Mouse (Mus musculus) kidney, adult 2 months (tissue): ENCODE measurements around the gene Crlf1. TPM values are rescaled to one million over a fixed set of nuclear protein-coding genes. Genes with fewer than 3 reads are reported as not detected.

Source experiments
- DNase-seq: peaks from one replicate; pipeline ENCODE4 v3.0.0; 2021
- H3K27ac ChIP-seq: fragments of 200-500 bp; 2 replicates; pipeline ENCODE4 v1.5.1; 2012; ENCODE audit warnings: low read depth, low read length, control low read depth, inconsistent platforms; ENCODE audit not compliant: insufficient read depth
- H3K27me3 ChIP-seq: fragments of 200-500 bp; replicated peaks from 2 replicates; pipeline ENCODE4 v1.6.1; 2012; ENCODE audit warnings: mild to moderate bottlenecking, moderate library complexity, low read length, inconsistent platforms; ENCODE audit not compliant: control insufficient read depth, insufficient read depth
- H3K36me3 ChIP-seq: fragments of 200-500 bp; 2 replicates; pipeline ENCODE4 v1.6.1; 2012; ENCODE audit warnings: mild to moderate bottlenecking, moderate library complexity, low read length, inconsistent platforms; ENCODE audit not compliant: control insufficient read depth, insufficient read depth
- H3K4me1 ChIP-seq: fragments of 200-500 bp; 2 replicates; pipeline ENCODE4 v1.6.1; 2011; ENCODE audit warnings: low read length; ENCODE audit not compliant: control insufficient read depth, insufficient read depth
- H3K4me3 ChIP-seq: fragments of 200-500 bp; 2 replicates; pipeline ENCODE4 v1.5.1; 2011; ENCODE audit warnings: mild to moderate bottlenecking, low read depth, low read length, control low read depth; ENCODE audit not compliant: insufficient read depth
- CTCF ChIP-seq: fragments of 200-500 bp; conservative IDR thresholded peaks from 2 replicates; pipeline ENCODE4 v1.5.1; 2011; ENCODE audit warnings: low read depth, mild to moderate bottlenecking, control low read depth, low read length, moderate library complexity, mixed read lengths; ENCODE audit not compliant: insufficient read depth, insufficient read length
- POLR2A ChIP-seq: fragments of 200-500 bp; IDR thresholded peaks from one replicate; pipeline ENCODE4 v1.6.1; 2011; ENCODE audit warnings: low read depth, low read length, control low read depth
- WGBS: fragments of 180-500 bp; shearing (Covaris S2); methylation state at CpG from one replicate; pipeline ENCODE4 v1.1.7; 2018; 5-methylcytosine and 5-hydroxymethylcytosine counted together
- polyA plus RNA-seq: library from polyadenylated mRNA; depleted of rRNA; stranded (reverse); fragments of >200 nt; gene quantifications from 2 replicates; pipeline ENCODE4 v1.2.3, GENCODE M21; 2012

Gene Crlf1
- polyA plus RNA-seq, 1 experiment, result 2.6 TPM

GRCm38 (mm10) chr8:70504291-70504716 lies 11.3 kb downstream of the Crlf1 start:
- peak; percentile 76 for DNase-seq
- Histone ChIP-seq H3K36me3 (no peaks in the 10 kb centered on the region; the same call in 1 of the 2 replicates), H3K4me3 (no peak overlapping the region), H3K4me1 (peaks cover 17% of the 10 kb centered on the region), H3K27ac (peak overlapping the region; percentile 1; the same call in 1 of the 2 replicates), H3K27me3 (no peaks in the 10 kb centered on the region)
- TF ChIP-seq POLR2A (no peak), CTCF (no peak)
- WGBS, result 35% methylated on average over 16 of the region's 16 CpGs

- no peaks in the 10 kb centered on the region for H3K27me3 ChIP-seq
- H3K27ac ChIP-seq, result 0 out of 2 replicates have a peak overlapping the region, but pooled peaks have one; percentile 1
- WGBS, result 80% methylated on average over 3 of the region's 3 CpGs
- DNase-seq, result peak; percentile 79
- peaks cover 18% of the 10 kb centered on the region for H3K4me1 ChIP-seq
- TF ChIP-seq CTCF (peak; percentile 80), POLR2A (no peak)
- H3K36me3 ChIP-seq, result no peaks in the 10 kb centered on the region; the same call in 1 of the 2 replicates
- H3K4me3 ChIP-seq, result no peak overlapping the region
Measured at GRCm38 (mm10) chr8:70504851-70505250, 11.9 kb downstream of the Crlf1 start.

- H3K27me3 ChIP-seq, result no peaks in the 10 kb centered on the region
- TF ChIP-seq CTCF (no peak), POLR2A (no peak)
- no peaks in the 10 kb centered on the region; the same call in 1 of the 2 replicates for H3K36me3 ChIP-seq
- H3K4me3 ChIP-seq, result peak overlapping the region; percentile 92
- H3K4me1 ChIP-seq, result peaks cover 18% of the 10 kb centered on the region
- H3K27ac ChIP-seq, result peak overlapping the region; percentile 47; the same call in 1 of the 2 replicates
- 33% methylated on average over 32 of the region's 32 CpGs for WGBS
- no peak for DNase-seq
Measured at GRCm38 (mm10) chr8:70505698-70506327, 12.9 kb downstream of the Crlf1 start.

GRCm38 (mm10) chr8:70506328-70507026 lies 13.5 kb downstream of the Crlf1 start, which contains the start of gene Rex1bd:
Gene Rex1bd, minus strand, starts transcription at chr8:70506752.
- H3K27ac ChIP-seq, result peak within 1 kb of the TSS; percentile 47; the same call in 1 of the 2 replicates
- H3K4me1 ChIP-seq, result peaks cover 18% of the 10 kb centered on the region
- peak; percentile 97 for DNase-seq
- H3K4me3 ChIP-seq, result peak within 1 kb of the TSS; percentile 92
- H3K27me3 ChIP-seq, result no peaks in the 10 kb centered on the region
- TF ChIP-seq POLR2A (peak; percentile 9), CTCF (peak; percentile 72)
- WGBS, result 3% methylated on average over 40 of the region's 40 CpGs
- H3K36me3 ChIP-seq, result no peaks in the 10 kb centered on the region; the same call in 1 of the 2 replicates

DNA sequence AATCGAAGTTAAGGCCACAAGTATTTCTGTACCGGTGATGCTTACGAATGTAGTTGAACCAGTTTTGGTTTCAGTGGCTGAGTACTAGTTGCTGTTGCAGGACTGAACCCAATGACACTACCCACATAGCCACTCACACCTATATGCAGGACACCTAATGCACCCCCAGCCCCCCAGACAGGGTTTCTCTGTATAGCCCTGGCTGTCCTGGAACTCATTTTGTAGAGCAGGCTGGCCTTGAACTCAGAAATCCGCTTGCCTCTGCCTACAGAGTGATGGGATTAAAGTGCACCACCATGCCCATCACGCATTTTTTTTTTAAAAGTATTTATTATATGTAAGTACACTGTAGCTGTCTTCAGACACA lies 14.1 kb downstream of the Crlf1 start:
- Histone ChIP-seq H3K27ac (no peak overlapping the region), H3K36me3 (no peaks in the 10 kb centered on the region; the same call in 1 of the 2 replicates), H3K4me1 (peaks cover 18% of the 10 kb centered on the region), H3K27me3 (no peaks in the 10 kb centered on the region), H3K4me3 (no peak overlapping the region)
- DNase-seq, result no peak
- TF ChIP-seq CTCF, result no peak
- TF ChIP-seq POLR2A, result no peak
- 62% methylated on average over 5 of the region's 5 CpGs for WGBS

GRCm38 (mm10) chr8:70509281-70509952 lies 16.5 kb downstream of the Crlf1 start:
- H3K27me3 ChIP-seq, result no peaks in the 10 kb centered on the region
- 5% methylated on average over 25 of the region's 25 CpGs for WGBS
- no peak for DNase-seq
- H3K4me3 ChIP-seq, result peak overlapping the region; percentile 88
- peaks cover 22% of the 10 kb centered on the region for H3K4me1 ChIP-seq
- no peak for TF ChIP-seq CTCF
- TF ChIP-seq POLR2A, result no peak
- H3K27ac ChIP-seq, result peak overlapping the region; percentile 60
- H3K36me3 ChIP-seq, result no peaks in the 10 kb centered on the region; the same call in 1 of the 2 replicates
